Mouse (Mus musculus) common myeloid progenitor, adult 5-6 weeks (primary cell): Measurements from ENCODE around the gene Btbd2. TPM values are rescaled to one million over a fixed set of nuclear protein-coding genes. Genes with fewer than 3 reads are reported as not detected.
A peak's percentile ranks its signal among the peaks of the same experiment; 100 is the strongest.
"Not testable (repeated sequence)": the region's sequence is repeated elsewhere in the genome, so short reads cannot be mapped to it uniquely, and the experiment has no call there.

Source experiments
- ATAC-seq: replicated peaks from 2 replicates; pipeline ENCODE4 v1.8.0; 2016; ENCODE audit warnings: low read depth, mild to moderate bottlenecking, moderate TSS enrichment, inconsistent platforms; ENCODE audit not compliant: poor library complexity, severe bottlenecking
- total RNA-seq: library from RNA; stranded (forward); fragments of 200-1000, 187-1606 nt; gene quantifications from 2 replicates; pipeline ENCODE4 v1.2.3, GENCODE M21; 2017

Btbd2 gene
- total RNA-seq, 1 experiment from 2014 or later, result 27.1 TPM

GRCm38 (mm10) chr10:80611905-80612304 lies 45.0 kb downstream of the Btbd2 start:
- ATAC-seq, result no peak

DNA sequence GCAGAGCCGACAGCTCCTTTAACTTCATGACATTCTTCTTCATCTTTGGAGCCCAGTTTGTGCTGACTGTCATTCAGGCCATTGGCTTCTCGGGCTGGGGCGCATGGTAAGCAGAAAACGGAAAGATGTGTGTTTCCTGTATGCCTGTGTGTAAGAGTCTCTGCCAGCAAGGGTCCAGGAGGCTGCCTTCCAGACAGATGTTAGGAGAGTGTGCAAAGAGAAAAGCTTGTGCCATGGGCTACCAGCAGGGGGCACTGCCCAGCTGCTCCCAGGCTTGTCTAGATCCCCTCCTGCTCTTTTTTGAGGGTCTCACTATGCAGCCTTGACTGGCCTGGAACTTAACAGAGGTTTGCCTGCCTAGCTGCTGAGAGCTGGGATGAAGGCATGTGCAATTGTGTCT lies 45.8 kb downstream of the Btbd2 start:
- peak; percentile 64 for ATAC-seq

GRCm38 (mm10) chr10:80610116-80610785 lies 46.6 kb downstream of the Btbd2 start:
- ATAC-seq, result 0 out of 2 replicates have a peak, but pooled peaks have one; percentile 1

GRCm38 (mm10) chr10:80609269-80609924 lies 47.5 kb downstream of the Btbd2 start:
- ATAC-seq, result no peak

GRCm38 (mm10) chr10:80608435-80608834 lies 48.4 kb downstream of the Btbd2 start:
- ATAC-seq, result no peak

- no peak for ATAC-seq
Observed at GRCm38 (mm10) chr10:80606737-80607350, 50.0 kb downstream of the Btbd2 start.

DNA sequence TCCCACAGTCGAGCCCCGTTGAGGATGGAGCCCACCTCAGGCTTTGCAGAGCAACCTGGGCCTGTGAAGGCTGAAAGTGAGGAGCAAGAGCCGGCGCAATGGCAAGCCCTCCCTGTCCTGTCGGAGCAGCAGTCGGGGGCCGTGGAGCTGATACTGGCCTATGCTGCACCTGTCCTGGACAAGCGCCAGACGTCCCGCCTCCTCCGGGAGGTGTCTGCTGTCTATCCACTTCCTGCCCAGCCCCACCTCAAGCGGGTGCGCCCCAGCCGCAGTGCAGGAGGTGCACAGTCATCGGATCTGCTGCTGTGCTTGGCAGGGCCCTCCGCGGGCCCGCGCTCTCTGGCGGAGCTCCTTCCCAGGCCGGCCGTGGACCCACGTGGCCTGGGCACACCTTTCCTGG lies 50.6 kb downstream of the Btbd2 start:
- no peak for ATAC-seq

- not testable (repeated sequence) for ATAC-seq
Observed at GRCm38 (mm10) chr10:80605721-80606120, 51.1 kb downstream of the Btbd2 start, which contains the start of gene Gm49322. Gm49322 (plus strand) TSS chr10:80606021.

GRCm38 (mm10) chr10:80604988-80605387 lies 51.9 kb downstream of the Btbd2 start:
- ATAC-seq, result no peak

DNA sequence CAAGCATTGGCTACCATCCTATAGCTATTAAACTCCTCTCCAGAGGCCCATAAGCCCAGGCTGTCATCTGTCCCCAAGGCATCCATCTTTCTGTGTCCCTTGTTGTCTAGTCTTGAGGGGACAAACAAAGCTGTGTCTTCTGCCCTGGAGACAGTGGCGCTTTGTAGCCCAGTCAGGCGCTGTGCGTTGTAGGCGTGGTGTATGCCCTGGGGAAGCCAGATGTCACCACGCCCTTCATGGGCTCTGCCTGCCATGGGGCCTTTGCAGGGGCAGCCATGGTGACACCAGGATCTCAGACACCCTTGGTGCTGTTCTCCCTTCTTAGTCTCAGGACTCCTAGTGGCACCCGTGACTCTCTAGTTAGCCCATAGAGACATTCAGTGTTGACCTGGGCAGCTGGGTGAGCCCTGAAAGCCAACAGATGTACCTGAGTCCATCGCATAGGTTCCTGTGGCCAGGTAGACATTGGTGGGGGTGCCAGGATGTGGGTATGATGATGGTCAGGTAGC lies 52.8 kb downstream of the Btbd2 start:
- no peak for ATAC-seq

GRCm38 (mm10) chr10:80603364-80603763 lies 53.5 kb downstream of the Btbd2 start:
- no peak for ATAC-seq

DNA sequence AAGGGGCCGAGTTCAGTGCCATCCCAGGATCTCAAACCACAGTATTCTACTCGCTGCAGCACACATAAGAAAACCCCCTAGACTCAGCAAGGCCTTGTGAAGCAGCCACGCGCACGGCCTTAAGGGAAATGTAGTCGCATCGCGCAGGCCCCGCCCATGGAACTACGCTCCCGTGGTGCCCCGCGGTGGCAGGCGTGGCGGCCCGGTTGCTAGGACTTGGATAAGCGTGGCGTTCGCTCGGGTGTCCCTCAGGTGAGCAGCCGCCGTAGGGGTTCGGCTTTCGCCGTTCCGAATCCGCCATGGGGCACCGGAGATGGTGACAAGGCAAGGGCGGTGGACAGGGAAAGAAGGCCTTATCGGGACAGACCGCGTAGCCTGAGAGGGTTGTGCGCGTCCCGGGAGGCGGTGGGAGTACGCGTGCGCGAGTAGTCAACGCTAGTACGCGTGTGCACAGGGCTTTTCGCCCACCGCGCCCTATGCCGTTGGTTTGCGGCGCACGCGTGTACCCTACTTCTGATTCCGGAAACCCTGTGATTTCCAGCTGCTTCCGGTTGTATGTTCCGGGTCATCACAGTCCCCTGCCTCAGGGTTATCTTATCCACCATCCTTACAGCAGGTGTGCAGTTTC lies 54.1 kb downstream of the Btbd2 start, which contains the start of the genes Scamp4 and Adat3:
TSS of gene Scamp4 (plus strand) at position 175 of the 628 bp plus-strand sequence.
TSS of gene Adat3 (plus strand) at position 183 of the 628 bp plus-strand sequence.
- ATAC-seq, result peak; percentile 94

GRCm38 (mm10) chr10:80596318-80596717 lies 60.6 kb downstream of the Btbd2 start:
- ATAC-seq, result no peak

Other genes with a start within 250 kb of the Btbd2 start
- 67.2 and 80.0 TPM in 2 replicates for gene Tcf3, start 223.4 kb downstream of the Btbd2 start, total RNA-seq
- gene Onecut3, start 162.2 kb downstream of the Btbd2 start, total RNA-seq, result not detected in 2 replicates
- not detected in 2 replicates for gene Atp8b3, start 117.9 kb downstream of the Btbd2 start, total RNA-seq
- gene Rexo1, start 95.5 kb downstream of the Btbd2 start, total RNA-seq, result 12.3 and 19.2 TPM in 2 replicates
- 8.6 and 10.6 TPM in 2 replicates for gene Klf16, start 79.8 kb downstream of the Btbd2 start, total RNA-seq
- gene Abhd17a, start 66.7 kb downstream of the Btbd2 start, total RNA-seq, result 15.3 and 29.6 TPM in 2 replicates
- gene Scamp4, start 54.2 kb downstream of the Btbd2 start, total RNA-seq, result 10.8 and 13.3 TPM in 2 replicates
- 0.96 TPM in 1 of 2 replicates, not detected in the other for gene Adat3, start 54.2 kb downstream of the Btbd2 start, total RNA-seq
- 0.24 and 0.27 TPM in 2 replicates for gene Gm49322, start 51.0 kb downstream of the Btbd2 start, total RNA-seq
- gene Csnk1g2, start 34.2 kb downstream of the Btbd2 start, total RNA-seq, result 132 and 167 TPM in 2 replicates
- 37.5 and 55.6 TPM in 2 replicates for gene Mknk2, start 21.0 kb upstream of the Btbd2 start, total RNA-seq
- 42.9 and 49.3 TPM in 2 replicates for gene Mob3a, start 44.9 kb upstream of the Btbd2 start, total RNA-seq
- 6.4 and 10.4 TPM in 2 replicates for gene Izumo4, start 45.1 kb upstream of the Btbd2 start, total RNA-seq
- gene Ap3d1, start 85.2 kb upstream of the Btbd2 start, total RNA-seq, result 33.6 and 39.4 TPM in 2 replicates
- gene Dot1l, start 98.1 kb upstream of the Btbd2 start, total RNA-seq, result 7.6 and 19.5 TPM in 2 replicates
- 26.6 and 46.7 TPM in 2 replicates for gene Sf3a2, start 141.1 kb upstream of the Btbd2 start, total RNA-seq
- 36.7 and 43.0 TPM in 2 replicates for gene Plekhj1, start 141.6 kb upstream of the Btbd2 start, total RNA-seq
- gene Amh, start 148.2 kb upstream of the Btbd2 start, total RNA-seq, result 0.58 TPM in 1 of 2 replicates, not detected in the other
- not detected in 2 replicates for gene Jsrp1, start 156.4 kb upstream of the Btbd2 start, total RNA-seq
- gene Oaz1, start 169.6 kb upstream of the Btbd2 start, total RNA-seq, result 288 TPM in 2 replicates
- gene Lingo3, start 187.0 kb upstream of the Btbd2 start, total RNA-seq, result 0.05 TPM in 1 of 2 replicates, not detected in the other
- gene Lsm7, start 198.1 kb upstream of the Btbd2 start, total RNA-seq, result 398 and 403 TPM in 2 replicates
- 29.8 and 37.1 TPM in 2 replicates for gene Sppl2b, start 198.2 kb upstream of the Btbd2 start, total RNA-seq
- not detected in 2 replicates for gene Tmprss9, start 214.8 kb upstream of the Btbd2 start, total RNA-seq
- gene Timm13, start 243.9 kb upstream of the Btbd2 start, total RNA-seq, result 40.2 and 52.3 TPM in 2 replicates